Mouse (Mus musculus) right cerebral cortex, postnatal 4 days (tissue): ENCODE results near the gene Klrg1.

Source experiments
- DNase-seq: peaks from one replicate; pipeline ENCODE4 v3.0.0-alpha.2; 2022

The Klrg1 gene

GRCm38 (mm10) chr6:122282782-122283181 lies at the start of gene Klrg1:
Klrg1 (minus strand) TSS chr6:122282882.
- no peak for DNase-seq

DNA sequence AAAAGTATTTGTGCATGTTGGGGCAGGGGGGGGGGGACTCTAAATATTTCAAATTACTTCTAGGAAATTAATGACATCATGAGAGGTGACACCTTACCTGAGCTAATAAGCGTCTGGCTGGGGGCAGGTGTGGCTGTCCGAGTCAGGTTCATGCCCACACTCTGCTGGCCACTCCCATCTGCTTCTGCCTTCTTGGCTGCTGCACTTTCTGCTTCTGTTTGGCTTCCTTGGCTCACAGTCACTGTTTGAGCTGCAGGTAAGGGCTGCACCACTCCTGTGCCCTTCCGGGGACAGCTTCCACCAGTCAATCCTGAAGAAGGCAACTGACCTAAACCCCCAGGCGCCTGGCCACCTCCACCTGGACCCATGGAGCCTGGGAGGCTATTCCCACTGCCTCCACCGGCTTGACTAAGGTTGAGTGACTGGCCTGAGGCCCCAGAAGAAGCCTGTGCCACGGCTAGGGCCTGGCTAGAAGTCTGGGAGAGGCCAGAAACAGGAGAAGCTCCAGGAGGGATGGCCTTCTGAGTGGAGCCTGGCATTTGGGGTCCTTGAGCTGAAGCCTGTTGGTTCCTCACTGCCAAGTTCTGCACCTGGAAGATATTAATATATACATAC lies 42.8 kb upstream of the Klrg1 start:
- no peak for DNase-seq

DNA sequence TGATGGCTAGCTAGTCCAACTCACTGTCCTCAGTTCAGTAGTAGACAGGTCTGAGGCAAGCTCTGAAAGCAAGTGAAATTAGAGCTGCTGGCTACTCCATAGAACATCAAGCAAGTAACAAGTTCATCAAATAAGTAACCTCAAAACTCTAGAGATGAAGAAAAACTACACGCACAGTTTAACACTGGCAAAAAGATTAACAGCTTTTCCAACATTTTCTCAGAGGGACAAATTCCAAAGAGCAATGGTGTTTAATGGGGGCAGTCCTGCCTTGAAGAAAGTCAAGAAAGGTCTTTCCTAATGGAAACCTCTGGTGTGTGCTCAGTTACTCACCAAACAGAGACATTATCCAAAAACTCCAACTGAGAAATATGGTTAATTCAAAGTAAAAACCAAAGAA lies 36.0 kb upstream of the Klrg1 start:
- DNase-seq, result no peak

- DNase-seq, result no peak
Measured at GRCm38 (mm10) chr6:122310187-122310820, 27.6 kb upstream of the Klrg1 start.

DNA sequence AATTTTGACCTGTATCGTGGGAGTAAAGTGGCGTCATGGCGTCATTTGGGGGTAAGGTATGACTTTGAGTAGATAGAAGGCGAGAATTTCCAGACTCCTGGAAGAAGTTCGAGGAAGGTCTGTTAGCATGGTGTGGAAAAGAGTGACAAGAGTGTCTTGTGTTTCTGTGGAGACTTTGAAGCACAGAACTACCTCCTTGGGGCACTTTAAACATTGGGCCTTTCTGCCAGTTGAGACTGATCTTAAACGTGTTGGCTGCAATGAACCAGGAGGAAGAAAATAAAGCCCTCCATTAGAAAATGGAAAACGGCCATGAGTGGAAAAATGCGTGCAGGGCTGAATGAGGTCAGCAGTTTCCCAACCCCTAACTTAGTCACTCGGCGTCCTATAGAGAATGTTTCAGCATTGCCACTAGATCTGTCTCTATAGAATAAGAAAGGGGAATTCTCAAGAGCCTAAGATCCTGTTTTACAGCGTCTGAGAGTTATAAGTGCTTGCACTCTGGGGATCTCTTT lies 26.8 kb upstream of the Klrg1 start:
- no peak for DNase-seq

DNA sequence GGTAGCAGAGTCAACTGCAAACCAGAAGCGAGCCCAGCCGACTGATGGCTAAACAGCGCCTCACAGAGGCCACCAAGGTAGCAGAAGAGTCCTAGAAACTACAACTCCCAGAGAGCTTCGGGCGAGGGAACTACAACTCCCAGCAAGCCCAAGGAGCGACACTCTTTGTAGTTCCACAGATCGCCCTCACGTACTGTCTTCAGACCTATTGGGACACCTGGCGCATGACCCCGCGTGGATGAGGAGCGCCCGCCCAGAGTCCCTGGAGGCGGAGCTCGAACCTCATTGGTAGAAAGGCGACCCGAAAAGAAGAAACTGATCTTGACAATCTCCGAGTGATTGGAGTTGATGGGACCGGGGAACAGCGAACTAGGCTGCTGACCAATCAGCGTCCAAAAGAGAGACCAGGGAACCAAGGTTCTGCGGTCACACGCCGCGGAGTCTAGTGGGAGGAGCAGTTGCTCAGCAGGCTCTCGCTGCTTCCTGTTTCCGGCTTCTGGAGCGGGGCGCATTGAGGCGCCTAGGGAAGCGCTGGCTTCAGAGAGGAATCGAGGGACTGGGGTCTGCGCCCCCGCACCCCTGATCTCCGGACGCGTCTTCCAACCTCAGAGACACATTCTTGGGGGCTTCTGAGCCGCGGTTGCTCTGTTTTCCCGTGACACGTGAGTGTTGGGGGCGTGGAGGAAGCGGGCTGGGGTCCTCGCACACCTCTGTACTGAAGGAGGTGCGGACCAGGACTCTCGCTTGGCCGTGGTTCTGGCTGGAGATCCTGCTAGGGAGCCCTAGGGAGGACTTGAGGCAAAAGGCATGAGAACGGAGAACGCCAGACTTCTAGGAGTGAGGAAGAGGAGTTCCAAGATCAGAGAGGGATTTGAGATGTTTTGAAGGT lies 26.1 kb upstream of the Klrg1 start, which contains the start of gene M6pr:
Gene M6pr (plus strand): TSS at position 216 of the 889 bp plus-strand sequence.
- peak; percentile 85 for DNase-seq

GRCm38 (mm10) chr6:122308136-122308504 lies 25.4 kb upstream of the Klrg1 start:
- DNase-seq, result no peak

DNA sequence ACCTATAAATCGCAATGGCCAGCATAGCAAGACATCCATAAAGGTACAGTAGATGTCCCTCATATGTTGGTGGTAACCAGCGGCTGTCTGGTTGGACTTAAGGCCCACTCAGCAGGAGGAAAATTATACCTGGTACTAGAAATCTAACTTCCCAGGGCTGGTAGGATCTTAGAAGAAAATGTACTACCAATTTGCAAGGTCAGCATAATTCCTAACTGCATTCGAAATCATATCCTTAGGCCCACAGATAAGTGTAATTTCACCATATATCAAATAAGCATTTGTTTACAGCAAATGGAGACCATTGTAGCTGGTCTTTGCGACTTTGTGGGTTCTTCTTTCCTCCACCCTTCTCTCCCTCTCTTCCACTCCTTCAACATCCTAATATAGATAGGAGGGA lies 24.0 kb upstream of the Klrg1 start:
- no peak for DNase-seq

DNA sequence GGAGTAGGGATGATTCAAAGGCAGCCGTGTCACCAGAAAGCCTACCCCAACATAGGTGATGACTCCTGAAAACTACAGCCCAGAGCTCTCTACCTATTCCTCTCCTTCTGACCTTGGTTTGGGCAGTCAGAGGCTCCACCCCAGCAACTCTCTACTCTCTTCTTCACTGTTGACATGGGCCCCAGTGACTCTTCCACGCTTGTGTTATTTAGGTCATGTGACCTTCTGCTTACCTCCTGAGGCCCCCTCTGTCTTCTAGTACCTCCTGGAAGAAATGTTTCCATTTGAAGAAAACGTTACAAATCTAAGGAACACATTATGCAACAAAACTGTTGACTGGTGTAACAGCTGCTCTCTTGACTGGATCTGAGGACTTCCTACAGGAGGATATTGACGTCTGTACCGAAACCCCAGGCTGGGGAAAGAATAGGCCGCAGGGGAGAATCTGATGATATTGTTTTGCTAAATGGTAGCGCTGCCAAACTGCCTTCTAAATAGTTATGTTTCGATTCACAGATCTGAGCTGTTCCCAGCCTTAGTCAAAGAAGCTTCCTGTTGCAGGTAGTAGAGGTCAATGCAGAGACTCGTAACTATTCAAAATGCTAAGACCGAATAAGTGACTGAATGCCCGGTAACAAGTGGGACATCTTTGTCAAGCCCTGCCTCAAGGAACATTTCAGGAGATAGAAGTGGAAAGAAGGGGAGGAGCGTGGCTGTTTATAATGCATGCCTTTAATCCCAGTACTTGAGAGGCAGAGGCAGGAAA lies 22.3 kb upstream of the Klrg1 start:
- DNase-seq, result no peak

- peak; percentile 97 for DNase-seq
Measured at GRCm38 (mm10) chr6:122304355-122304754, 21.7 kb upstream of the Klrg1 start.

DNA sequence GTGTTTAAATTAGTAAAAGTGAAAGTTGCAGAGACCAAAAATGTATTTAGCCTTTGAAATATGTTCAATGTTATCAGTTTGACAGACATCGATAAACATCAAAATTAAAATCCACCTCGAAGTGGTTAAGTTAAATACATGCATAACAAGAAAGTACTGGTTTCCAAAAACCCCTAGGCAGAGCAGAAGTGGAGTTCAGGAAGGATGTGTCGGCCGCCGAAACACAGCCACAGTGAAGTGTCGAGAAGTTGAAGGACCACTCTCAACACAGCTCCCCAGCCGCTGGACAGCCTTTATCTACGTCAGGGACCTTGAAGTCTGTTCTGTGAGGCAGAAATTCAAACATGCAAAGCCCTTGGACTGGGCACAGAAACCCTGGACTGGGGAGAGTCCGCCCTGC lies 20.8 kb upstream of the Klrg1 start:
- no peak for DNase-seq

DNA sequence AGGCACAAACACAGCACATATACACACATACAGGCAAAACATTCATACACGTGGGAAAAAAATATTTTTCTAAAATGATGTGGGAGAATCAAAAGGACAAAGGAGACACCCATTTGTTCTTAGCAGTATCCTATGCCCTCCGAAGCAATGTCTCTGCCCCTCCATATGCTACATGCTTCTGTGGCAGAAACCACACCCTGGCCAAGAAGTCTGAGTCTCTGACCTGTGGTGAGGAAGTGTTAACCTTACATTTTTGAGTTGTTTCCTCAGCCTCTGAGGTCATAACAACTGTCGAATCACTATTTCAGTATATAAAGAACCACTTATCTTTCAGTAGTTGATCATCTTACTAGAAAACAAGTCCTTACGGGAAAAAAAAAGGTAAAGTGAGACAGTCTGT lies 20.0 kb upstream of the Klrg1 start:
- no peak for DNase-seq

GRCm38 (mm10) chr6:122302121-122302520 lies 19.4 kb upstream of the Klrg1 start:
- no peak for DNase-seq

DNA sequence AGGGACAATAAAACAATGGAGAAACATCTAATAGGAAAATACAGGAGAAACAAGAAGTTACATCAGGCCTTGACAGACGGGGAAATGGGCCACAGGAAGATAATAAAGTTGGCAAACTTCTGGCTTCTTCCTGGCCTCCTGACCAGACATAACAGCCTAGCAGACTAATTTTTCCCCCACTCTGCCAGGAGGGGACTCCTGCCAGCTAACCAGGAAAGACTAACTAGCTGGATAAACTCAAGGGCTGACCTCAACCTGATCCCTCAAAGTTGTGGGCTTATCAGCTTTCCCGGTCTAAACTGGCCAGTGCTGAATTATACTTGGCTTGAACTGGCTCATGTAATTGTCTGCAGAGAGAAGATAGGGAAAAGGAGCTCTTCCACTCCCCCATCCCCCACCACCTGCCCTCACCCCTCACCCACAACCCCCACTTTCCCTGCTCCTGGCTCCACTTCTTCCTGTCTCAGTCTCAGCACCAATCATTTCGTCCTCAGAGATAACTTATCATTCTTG lies 17.0 kb upstream of the Klrg1 start:
- DNase-seq, result no peak

DNA sequence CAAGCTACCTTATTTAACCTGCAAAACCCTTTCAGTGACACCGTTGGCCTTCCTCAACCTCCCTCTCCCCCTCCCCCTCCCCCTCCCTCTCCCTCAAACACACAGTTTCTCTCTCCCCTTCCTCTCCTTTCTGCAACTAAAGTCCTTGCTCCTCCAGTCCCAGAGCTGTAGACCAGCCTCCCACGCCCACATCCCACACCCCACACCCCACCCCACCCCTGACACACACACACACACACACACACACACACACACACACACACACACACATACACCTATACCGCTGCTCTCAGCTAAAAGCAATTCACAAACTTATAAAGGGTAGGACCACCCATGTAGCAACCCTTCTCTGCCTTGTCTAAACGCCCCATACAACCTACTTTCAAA lies 15.5 kb upstream of the Klrg1 start:
- no peak for DNase-seq

DNA sequence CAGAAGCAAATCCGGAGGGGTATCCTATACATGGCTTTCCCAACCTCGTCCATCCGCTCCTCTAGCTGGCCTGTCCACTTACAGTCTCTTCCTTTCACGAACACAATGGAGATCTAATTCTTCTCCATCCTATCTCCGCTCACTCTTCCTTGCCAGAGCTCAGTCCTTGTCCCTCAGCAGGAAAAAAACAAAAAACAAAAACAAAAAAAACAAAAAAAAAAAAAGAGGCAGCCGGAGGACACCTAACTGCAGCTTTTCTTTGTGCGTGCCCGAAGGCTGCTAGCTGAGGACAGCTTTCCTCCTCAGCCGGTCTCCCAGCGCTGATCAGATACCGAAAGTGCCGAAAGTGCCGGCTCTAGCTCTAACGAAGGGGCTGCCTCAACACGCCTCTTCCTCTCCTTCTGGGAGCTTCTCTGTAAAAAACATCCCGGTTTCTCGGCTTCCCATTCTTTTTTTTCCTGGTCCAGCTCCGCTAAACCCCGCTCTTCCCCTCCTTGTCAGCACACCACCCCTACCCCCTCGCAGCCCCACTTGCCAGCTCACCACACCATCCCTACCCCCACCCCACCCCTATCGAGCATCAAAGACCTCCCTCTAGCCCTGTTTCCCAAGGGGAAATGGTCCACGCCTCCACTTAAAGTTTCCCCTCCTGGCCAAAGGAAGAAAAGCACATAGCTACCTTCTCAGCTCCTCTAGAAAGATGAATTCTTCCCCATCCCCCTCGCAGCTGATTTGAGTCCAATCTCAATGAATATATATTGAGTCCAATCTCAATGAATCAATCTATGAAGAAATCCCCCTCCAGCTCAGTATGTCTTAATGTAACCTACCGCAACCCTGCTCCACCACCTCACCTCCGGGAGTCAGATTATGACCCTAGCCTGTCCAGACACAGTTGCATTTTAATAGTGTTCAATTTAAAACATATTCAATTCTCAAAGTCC lies 14.9 kb upstream of the Klrg1 start:
- DNase-seq, result peak; percentile 40

GRCm38 (mm10) chr6:122296918-122297278 lies 14.2 kb upstream of the Klrg1 start:
- DNase-seq, result no peak

DNA sequence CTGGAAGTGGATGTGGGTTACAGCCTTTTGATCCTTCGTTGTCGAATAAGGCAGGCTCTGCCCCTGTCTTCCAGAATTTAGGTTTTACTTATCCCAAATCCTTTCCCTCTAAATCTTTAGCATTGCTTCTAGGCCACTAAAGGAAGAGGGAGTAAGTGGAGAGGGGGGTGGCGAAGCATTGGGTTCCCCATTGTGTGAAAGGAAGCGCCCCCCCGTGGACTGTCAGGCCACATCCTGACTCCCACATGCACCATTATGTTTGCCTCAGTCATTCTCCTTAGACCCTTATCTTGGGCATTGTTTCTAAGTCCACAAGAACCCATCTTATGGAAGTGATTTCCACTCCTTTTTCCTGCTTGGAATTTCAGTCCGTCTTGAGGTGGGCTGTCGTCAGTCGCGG lies 12.6 kb upstream of the Klrg1 start:
- DNase-seq, result no peak

DNA sequence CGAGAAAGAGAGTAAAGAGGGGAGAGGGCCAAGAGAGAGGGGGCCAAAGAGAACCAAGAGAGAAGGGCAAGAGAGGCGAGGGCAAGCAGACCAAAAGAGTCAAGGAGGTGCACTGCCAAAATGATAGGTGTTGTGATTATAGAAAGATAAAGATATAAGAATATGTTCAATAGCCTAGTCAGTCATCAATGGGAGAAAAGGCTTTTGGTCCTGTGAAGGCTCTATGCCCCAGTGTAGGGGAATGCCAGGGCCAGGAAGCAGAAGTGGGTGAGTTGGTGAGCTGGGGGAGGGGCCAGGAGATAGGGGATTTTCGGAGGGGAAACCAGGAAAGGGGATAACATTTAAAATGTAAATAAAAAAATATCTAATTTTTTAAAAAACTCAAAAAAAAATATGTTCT lies 11.6 kb upstream of the Klrg1 start:
- no peak for DNase-seq

GRCm38 (mm10) chr6:122293796-122294195 lies 11.1 kb upstream of the Klrg1 start:
- no peak for DNase-seq

DNA sequence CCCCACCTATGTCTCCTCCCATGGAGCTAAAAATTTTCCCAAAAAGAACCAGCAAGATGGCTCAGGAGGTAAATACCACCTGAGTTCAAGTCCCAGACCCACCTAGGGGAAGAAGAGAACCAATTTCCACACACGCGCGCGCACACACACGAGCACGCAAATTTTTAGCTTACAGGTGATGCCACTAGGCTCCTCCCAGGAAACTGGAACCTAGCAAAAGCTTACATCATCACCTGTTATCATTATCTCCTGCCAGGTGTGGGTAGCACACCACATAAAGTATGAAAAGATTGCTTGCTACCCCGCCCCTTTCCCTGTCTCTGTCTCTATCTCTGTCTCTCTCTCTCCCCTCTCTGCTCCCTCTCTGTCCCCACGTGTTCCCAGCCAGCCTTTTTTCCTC lies 10.4 kb upstream of the Klrg1 start:
- DNase-seq, result no peak

DNA sequence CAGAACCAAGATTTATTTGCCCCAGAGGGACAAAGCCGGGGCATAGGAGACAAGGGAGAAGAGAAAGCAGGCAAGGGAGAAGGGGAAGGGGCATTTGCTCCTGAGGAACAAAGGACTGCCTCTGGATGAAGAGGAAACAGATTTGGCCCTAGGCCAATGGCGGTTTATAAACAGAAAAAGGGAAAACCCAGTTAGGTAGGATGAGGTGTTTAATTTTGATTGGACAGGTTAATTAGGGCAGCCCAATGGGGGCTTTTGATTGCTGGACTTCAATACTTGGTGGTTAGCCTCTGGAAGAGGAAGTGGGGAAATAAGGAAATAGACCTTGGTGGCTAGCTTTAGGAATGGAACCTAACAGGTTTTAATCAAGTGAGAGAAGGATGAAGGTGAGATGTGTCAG lies 9.5 kb upstream of the Klrg1 start:
- no peak for DNase-seq
